Mouse (Mus musculus) inflammation-experienced regulatory T-cells (primary cell): ENCODE data around the gene Olfr353. TPM values are rescaled to one million over a fixed set of nuclear protein-coding genes. Genes with fewer than 3 reads are reported as not detected.

Source experiments
- polyA plus RNA-seq, 2 experiments: library from polyadenylated mRNA; unstranded; fragments of 100-300 nt; shearing (Covaris generic); gene quantifications; one replicate each; pipeline ENCODE4 v1.2.1; 2017

Gene Olfr353
- polyA plus RNA-seq = not detected

GRCm38 (mm10) chr2:36892836-36893235 lies at the start of gene Olfr353:
Olfr353 (minus strand) TSS chr2:36892936.

DNA sequence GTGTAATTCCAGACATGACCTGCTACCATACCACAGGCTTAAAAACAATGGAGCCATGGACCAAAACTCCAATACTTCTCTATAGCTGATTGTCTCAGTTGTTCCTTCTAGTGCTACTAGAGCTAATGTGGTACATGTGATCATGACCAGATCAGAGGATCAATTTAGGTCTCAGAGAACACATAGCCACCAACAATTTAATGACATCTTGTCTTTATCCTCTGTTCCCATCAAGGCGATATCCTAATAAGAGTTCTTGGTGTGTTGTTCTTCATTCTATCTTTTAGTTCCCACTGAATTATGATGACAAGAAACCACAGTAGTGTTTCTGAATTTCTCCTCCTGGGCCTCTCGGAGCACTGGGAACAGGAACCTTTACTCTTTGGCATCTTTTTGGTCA lies 44.1 kb upstream of the Olfr353 start, which contains the start of gene Olfr356:
Gene Olfr356 (plus strand): TSS at position 301 of the 400 bp plus-strand sequence.

GRCm38 (mm10) chr2:36928797-36929196 lies 36.1 kb upstream of the Olfr353 start, which contains the start of gene Olfr355:
Olfr355 (minus strand) TSS chr2:36928897.

GRCm38 (mm10) chr2:36905380-36905779 lies 12.6 kb upstream of the Olfr353 start, which contains the start of gene Olfr354:
Olfr354 (plus strand) TSS chr2:36905680.

DNA sequence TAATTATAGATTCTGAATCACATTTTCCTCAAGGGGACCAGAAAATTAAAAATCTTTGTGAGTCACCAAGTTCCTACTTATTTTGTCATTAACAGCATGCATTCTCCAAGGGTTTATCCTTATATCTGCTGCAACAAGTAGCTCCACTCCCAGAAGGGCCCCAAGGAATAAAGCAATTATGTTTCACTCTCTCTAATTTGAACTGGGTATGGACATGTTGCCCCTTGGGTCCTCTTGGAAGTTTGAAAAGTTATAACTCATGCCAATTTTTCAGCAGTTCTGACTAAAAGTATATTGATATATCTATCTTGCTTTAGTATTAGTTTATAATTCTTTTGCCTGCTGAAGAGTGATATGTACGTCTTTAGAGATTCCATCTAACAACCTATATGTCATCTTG lies 24.6 kb downstream of the Olfr353 start, which contains the start of gene Olfr352:
Gene Olfr352 (plus strand): TSS at position 301 of the 400 bp plus-strand sequence.

DNA sequence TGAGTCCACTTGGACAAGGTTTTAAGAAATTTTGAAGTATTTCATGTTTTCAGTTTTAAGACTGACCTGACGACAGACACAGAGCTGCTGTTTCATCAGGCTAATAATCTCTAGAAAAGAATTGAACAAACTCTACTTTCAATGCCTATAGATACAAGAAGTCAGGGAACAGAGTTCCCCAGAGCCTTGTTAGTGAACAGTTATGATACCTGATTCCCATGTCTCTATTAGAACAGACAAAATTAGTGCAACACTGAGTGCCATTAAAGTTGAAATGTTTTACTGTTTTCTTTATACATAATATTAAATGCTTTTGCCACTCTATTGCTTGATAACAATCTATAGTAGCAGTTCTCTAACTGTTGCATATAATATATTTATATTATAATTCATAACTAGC lies 30.2 kb downstream of the Olfr353 start, which contains the start of gene Olfr351:
Gene Olfr351 (minus strand): TSS at position 101 of the 400 bp plus-strand sequence.

GRCm38 (mm10) chr2:36846010-36846409 lies 46.7 kb downstream of the Olfr353 start, which contains the start of gene Olfr350:
Olfr350 (plus strand) TSS chr2:36846310.

Other genes with a start within 250 kb of the Olfr353 start
- gene Olfr346, start 207.1 kb downstream of the Olfr353 start, polyA plus RNA-seq = under 1 TPM; 0.20 TPM
- gene Olfr347, start 161.0 kb downstream of the Olfr353 start, polyA plus RNA-seq = not detected
- not detected for gene Olfr348, start 108.7 kb downstream of the Olfr353 start, polyA plus RNA-seq
- under 1 TPM in 1 of 2 experiments, not detected in 1; 0.13 TPM for gene Olfr50, start 102.4 kb downstream of the Olfr353 start, polyA plus RNA-seq
- gene Olfr3, start 75.9 kb downstream of the Olfr353 start, polyA plus RNA-seq = not detected
- not detected for gene Olfr350, start 46.6 kb downstream of the Olfr353 start, polyA plus RNA-seq
- gene Olfr351, start 30.3 kb downstream of the Olfr353 start, polyA plus RNA-seq = not detected
- under 1 TPM in 1 of 2 experiments, not detected in 1; 0.09 TPM for gene Olfr352, start 24.5 kb downstream of the Olfr353 start, polyA plus RNA-seq
- gene Olfr354, start 12.7 kb upstream of the Olfr353 start, polyA plus RNA-seq = under 1 TPM; 0.05 to 0.31 TPM
- under 1 TPM; 0.37 to 0.56 TPM for gene Olfr355, start 36.0 kb upstream of the Olfr353 start, polyA plus RNA-seq
- gene Olfr356, start 44.2 kb upstream of the Olfr353 start, polyA plus RNA-seq = not detected
- not detected for gene Olfr357, start 100.9 kb upstream of the Olfr353 start, polyA plus RNA-seq
- gene Olfr358, start 116.4 kb upstream of the Olfr353 start, polyA plus RNA-seq = under 1 TPM; 0.11 to 0.22 TPM
- not detected for gene Olfr360, start 172.8 kb upstream of the Olfr353 start, polyA plus RNA-seq
- gene Olfr361, start 196.4 kb upstream of the Olfr353 start, polyA plus RNA-seq = under 1 TPM; 0.07 to 0.10 TPM
- not detected for gene Olfr362, start 225.0 kb upstream of the Olfr353 start, polyA plus RNA-seq
- not detected for gene Olfr364-ps1, start 246.4 kb upstream of the Olfr353 start, polyA plus RNA-seq